Mouse (Mus musculus) E14TG2a.4 (cell line): ENCODE data around the gene Hoxd8.

ENCODE experiments used
- CTCF ChIP-seq: conservative IDR thresholded peaks from 2 replicates; pipeline ENCODE4 v1.5.1; 2014; ENCODE audit warnings: low read length
- POU5F1 ChIP-seq: IDR thresholded peaks from 2 replicates; pipeline ENCODE4 v1.6.1; 2014; ENCODE audit warnings: low read length, borderline replicate concordance

GRCm38 (mm10) chr2:74689574-74690337 lies 14.7 kb upstream of the Hoxd8 start:
- TF ChIP-seq CTCF (no peak), POU5F1 (no peak)
